Mouse (Mus musculus) limb, embryonic 13.5 days (tissue): Measurements from ENCODE around the gene Gm17428. TPM values are rescaled to one million over a fixed set of nuclear protein-coding genes. Genes with fewer than 3 reads are reported as not detected.
A peak's percentile ranks its signal among the peaks of the same experiment; 100 is the strongest.
"Not testable (repeated sequence)": the region's sequence is repeated elsewhere in the genome, so short reads cannot be mapped to it uniquely, and the experiment has no call there.

Experiments used
- ATAC-seq: fragments of 200-750 bp; cut with Nextera tagmentation; 2 replicates; pipeline ENCODE4 v1.8.0; 2017; ENCODE audit warnings: low read depth, moderate number of reproducible peaks, moderate TSS enrichment; ENCODE audit not compliant: low FRiP score
- H3K27ac ChIP-seq: fragments of 300-500 bp; sonication (generic); 2 replicates; pipeline ENCODE4 v1.5.1; 2015; ENCODE audit warnings: inconsistent platforms, mild to moderate bottlenecking, moderate library complexity
- H3K27me3 ChIP-seq: fragments of 300-500 bp; sonication (generic); 2 replicates; pipeline ENCODE4 v1.6.1; 2015; ENCODE audit warnings: mild to moderate bottlenecking, inconsistent platforms
- H3K36me3 ChIP-seq: fragments of 300-500 bp; sonication (generic); 2 replicates; pipeline ENCODE4 v1.6.1; 2015; ENCODE audit warnings: inconsistent platforms, mild to moderate bottlenecking, moderate library complexity
- H3K4me1 ChIP-seq: fragments of 300-500 bp; sonication (generic); 2 replicates; pipeline ENCODE4 v1.6.1; 2015; ENCODE audit warnings: inconsistent platforms
- H3K4me2 ChIP-seq: fragments of 300-500 bp; sonication (generic); replicated peaks from 2 replicates; pipeline ENCODE4 v1.6.1; 2015; ENCODE audit warnings: inconsistent platforms, mild to moderate bottlenecking, moderate library complexity
- H3K4me3 ChIP-seq: fragments of 300-500 bp; sonication (generic); 2 replicates; pipeline ENCODE4 v1.5.1; 2015; ENCODE audit warnings: moderate library complexity, mild to moderate bottlenecking, inconsistent platforms
- H3K9ac ChIP-seq: fragments of 300-500 bp; sonication (generic); 2 replicates; pipeline ENCODE4 v1.6.1; 2015; ENCODE audit warnings: mild to moderate bottlenecking, inconsistent platforms
- H3K9me3 ChIP-seq: fragments of 300-500 bp; sonication (generic); 2 replicates; pipeline ENCODE4 v1.6.1; 2016; ENCODE audit warnings: inconsistent platforms
- WGBS: fragments of 180-500 bp; shearing (Covaris S2); methylation state at CpG from one replicate; pipeline ENCODE4 v1.1.7; 2015; 5-methylcytosine and 5-hydroxymethylcytosine counted together
- polyA plus RNA-seq: library from polyadenylated mRNA; unstranded; fragments of >200 nt; fragmentation: Nextera tagmentation; extraction: Ambion mirVana; gene quantifications from 2 replicates; pipeline ENCODE4 v1.2.1, GENCODE M21; 2015

The Gm17428 gene
- polyA plus RNA-seq, 1 experiment from 2014 or later: not detected

- WGBS: 56% methylated on average over 13 of the region's 13 CpGs
- H3K4me2 ChIP-seq: no peak overlapping the region
- no peak overlapping the region for H3K27ac ChIP-seq
- ATAC-seq: no peak
- H3K27me3 ChIP-seq: no peaks in the 10 kb centered on the region; the same call in 1 of the 2 replicates
- H3K9me3 ChIP-seq: no peaks in the 10 kb centered on the region
- H3K4me3 ChIP-seq: no peak overlapping the region
- no peak overlapping the region for H3K9ac ChIP-seq
- no peaks in the 10 kb centered on the region for H3K36me3 ChIP-seq
- H3K4me1 ChIP-seq: peaks cover 20% of the 10 kb centered on the region
These were observed 35.4 kb upstream of the Gm17428 start for GRCm38 (mm10) chr14:54941024-54941978.

- no peak overlapping the region for H3K9ac ChIP-seq
- ATAC-seq: no peak
- 84% methylated on average over 8 of the region's 8 CpGs for WGBS
These were observed 34.3 kb upstream of the Gm17428 start for GRCm38 (mm10) chr14:54942479-54942878.

GRCm38 (mm10) chr14:54943971-54944370, 32.8 kb upstream of the Gm17428 start:
- H3K27me3 ChIP-seq: no peaks in the 10 kb centered on the region; the same call in 1 of the 2 replicates
- H3K9me3 ChIP-seq: no peaks in the 10 kb centered on the region
- no peaks in the 10 kb centered on the region for H3K36me3 ChIP-seq
- no peak overlapping the region for H3K4me2 ChIP-seq
- H3K9ac ChIP-seq: no peak overlapping the region
- peaks cover 4% of the 10 kb centered on the region; the same call in 1 of the 2 replicates for H3K4me1 ChIP-seq
- WGBS: 89% methylated on average over 7 of the region's 7 CpGs
- no peak overlapping the region for H3K27ac ChIP-seq
- no peak for ATAC-seq
- H3K4me3 ChIP-seq: no peak overlapping the region

More at GRCm38 (mm10) chr14:54942479-54942878, 34.3 kb upstream of the Gm17428 start:
- Histone ChIP-seq H3K36me3 (no peaks in the 10 kb centered on the region), H3K9me3 (no peaks in the 10 kb centered on the region), H3K4me1 (peaks cover 10% of the 10 kb centered on the region), H3K27me3 (no peaks in the 10 kb centered on the region; the same call in 1 of the 2 replicates), H3K4me2 (no peak overlapping the region), H3K27ac (no peak overlapping the region), H3K4me3 (no peak overlapping the region)

- ATAC-seq: no peak
- H3K4me3 ChIP-seq: no peak overlapping the region
- H3K27me3 ChIP-seq: peaks cover 3% of the 10 kb centered on the region; the same call in 1 of the 2 replicates
- WGBS: 73% methylated on average over 2 of the region's 2 CpGs
- H3K9ac ChIP-seq: no peak overlapping the region
- H3K4me2 ChIP-seq: no peak overlapping the region
- H3K4me1 ChIP-seq: no peaks in the 10 kb centered on the region
- H3K9me3 ChIP-seq: no peaks in the 10 kb centered on the region
- no peak overlapping the region for H3K27ac ChIP-seq
- H3K36me3 ChIP-seq: no peaks in the 10 kb centered on the region
These were observed 31.8 kb upstream of the Gm17428 start for GRCm38 (mm10) chr14:54944939-54945338.

- WGBS: 76% methylated on average over 19 of the region's 19 CpGs
- H3K9me3 ChIP-seq: no peaks in the 10 kb centered on the region
- peak; percentile 34; the same call in 1 of the 2 replicates for ATAC-seq
- no peaks in the 10 kb centered on the region for H3K36me3 ChIP-seq
- no peaks in the 10 kb centered on the region for H3K4me1 ChIP-seq
- no peak overlapping the region; the same call in 1 of the 2 replicates for H3K27ac ChIP-seq
- peaks cover 8% of the 10 kb centered on the region; the same call in 1 of the 2 replicates for H3K27me3 ChIP-seq
- no peak overlapping the region for H3K4me2 ChIP-seq
- no peak overlapping the region for H3K4me3 ChIP-seq
- H3K9ac ChIP-seq: no peak overlapping the region
These were observed 30.6 kb upstream of the Gm17428 start for GRCm38 (mm10) chr14:54945975-54946704.

- not testable (repeated sequence) for ATAC-seq, H3K9me3 ChIP-seq
- WGBS: 86% methylated on average over 11 of the region's 11 CpGs
These were observed 29.7 kb upstream of the Gm17428 start for GRCm38 (mm10) chr14:54947008-54947407.

GRCm38 (mm10) chr14:54948781-54949180, 28.0 kb upstream of the Gm17428 start:
- H3K27ac ChIP-seq: no peak overlapping the region
- no peaks in the 10 kb centered on the region for H3K36me3 ChIP-seq
- ATAC-seq: no peak
- no peaks in the 10 kb centered on the region for H3K9me3 ChIP-seq
- H3K4me3 ChIP-seq: no peak overlapping the region
- no peaks in the 10 kb centered on the region for H3K4me1 ChIP-seq
- WGBS: 85% methylated on average over 9 of the region's 9 CpGs
- no peak overlapping the region for H3K4me2 ChIP-seq
- 0 out of 2 replicates have a peak, but pooled peaks cover 8% of the 10 kb centered on the region for H3K27me3 ChIP-seq
- no peak overlapping the region for H3K9ac ChIP-seq

More at GRCm38 (mm10) chr14:54947008-54947407, 29.7 kb upstream of the Gm17428 start:
- H3K27ac ChIP-seq, H3K36me3 ChIP-seq, H3K4me1 ChIP-seq, H3K4me3 ChIP-seq, H3K9ac ChIP-seq, H3K27me3 ChIP-seq, H3K4me2 ChIP-seq: not testable (repeated sequence)

GRCm38 (mm10) chr14:54950493-54950892, 26.2 kb upstream of the Gm17428 start:
- 0 out of 2 replicates have a peak, but pooled peaks cover 8% of the 10 kb centered on the region for H3K27me3 ChIP-seq
- H3K36me3 ChIP-seq: no peaks in the 10 kb centered on the region
- 63% methylated on average over 12 of the region's 12 CpGs for WGBS
- H3K4me1 ChIP-seq: no peaks in the 10 kb centered on the region
- H3K9me3 ChIP-seq: no peaks in the 10 kb centered on the region
- no peak overlapping the region for H3K9ac ChIP-seq
- no peak for ATAC-seq
- no peak overlapping the region for H3K4me3 ChIP-seq
- H3K27ac ChIP-seq: no peak overlapping the region
- H3K4me2 ChIP-seq: no peak overlapping the region

- Histone ChIP-seq H3K27ac (no peak overlapping the region), H3K9me3 (no peaks in the 10 kb centered on the region), H3K36me3 (no peaks in the 10 kb centered on the region), H3K9ac (no peak overlapping the region), H3K4me3 (no peak overlapping the region), H3K27me3 (0 out of 2 replicates have a peak, but pooled peaks cover 8% of the 10 kb centered on the region), H3K4me2 (no peak overlapping the region), H3K4me1 (no peaks in the 10 kb centered on the region)
- ATAC-seq: no peak
- WGBS: 89% methylated on average over 6 of the region's 6 CpGs
These were observed 25.1 kb upstream of the Gm17428 start for GRCm38 (mm10) chr14:54951587-54951986.

- H3K4me2 ChIP-seq: no peak overlapping the region
- ATAC-seq: no peak
- no peak overlapping the region for H3K4me3 ChIP-seq
- no peaks in the 10 kb centered on the region for H3K36me3 ChIP-seq
- no peaks in the 10 kb centered on the region for H3K4me1 ChIP-seq
- no peak overlapping the region for H3K9ac ChIP-seq
- H3K27me3 ChIP-seq: 0 out of 2 replicates have a peak, but pooled peaks cover 8% of the 10 kb centered on the region
- WGBS: 90% methylated on average over 8 of the region's 8 CpGs
- H3K27ac ChIP-seq: no peak overlapping the region
- no peaks in the 10 kb centered on the region for H3K9me3 ChIP-seq
These were observed 23.0 kb upstream of the Gm17428 start for GRCm38 (mm10) chr14:54953664-54954206.

GRCm38 (mm10) chr14:54954474-54954873, 22.3 kb upstream of the Gm17428 start:
- no peak for ATAC-seq
- Histone ChIP-seq H3K4me3 (no peak overlapping the region), H3K27me3 (0 out of 2 replicates have a peak, but pooled peaks cover 8% of the 10 kb centered on the region), H3K9me3 (no peaks in the 10 kb centered on the region), H3K36me3 (no peaks in the 10 kb centered on the region), H3K4me2 (no peak overlapping the region), H3K9ac (no peak overlapping the region), H3K27ac (no peak overlapping the region), H3K4me1 (no peaks in the 10 kb centered on the region)
- 65% methylated on average over 3 of the region's 3 CpGs for WGBS
